Comparison of ENCODE assay signal across 8 mouse cellular contexts in the genomic region with DNA sequence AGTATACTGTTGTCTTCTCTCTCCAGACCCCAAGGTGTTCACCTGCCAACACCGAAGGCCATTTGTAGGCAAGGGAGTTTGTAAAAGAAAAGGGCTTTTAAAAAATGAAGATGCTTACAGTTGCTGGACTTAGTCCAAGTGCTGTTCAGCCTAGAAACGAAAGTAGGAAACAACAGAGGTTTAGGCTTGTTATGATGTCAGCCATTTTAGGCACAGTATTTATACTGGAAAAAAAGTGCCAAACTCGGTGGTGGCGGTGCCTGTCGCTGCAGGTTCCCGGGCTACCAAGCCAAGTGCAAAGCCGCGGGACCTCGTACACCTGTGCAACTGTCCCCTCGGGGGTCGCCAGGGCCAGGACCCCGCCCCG. TPM values are rescaled to one million over a fixed set of nuclear protein-coding genes. Genes with fewer than 3 reads are reported as not detected.
DNase-seq lines count a peak whose midpoint lies in the region; ATAC-seq and TF ChIP-seq lines count a peak whose summit lies in the region.

No protein-coding gene starts in this region.

- no peak; the same call in 1 of the 2 replicates for ATAC-seq in embryonic facial prominence, embryonic 12.5 days (ENCODE audit: insufficient number of reproducible peaks, insufficient read depth, low FRiP score, low TSS enrichment)
- ATAC-seq in inflammation-experienced regulatory T-cells, adult 6 months: peak; percentile 51
- peak; percentile 17 for ATAC-seq in megakaryocyte progenitor cell, adult 5-6 weeks (replicated peaks; ENCODE audit: poor library complexity)

- intact Hi-C loops in gastrocnemius, adult 2 months (cut with DNase I): loop anchor here (5.0 kb wide), 2 partner anchors 57 to 147 kb away; a partner anchor contains a TSS
- intact Hi-C loops in gastrocnemius, postnatal 36 days (cut with DNase I): loop anchor here (2.0 kb wide), 1 partner anchor 90 kb away; no protein-coding TSS in a partner anchor

- WGBS in embryonic facial prominence, embryonic 12.5 days: 2% methylated on average over 13 of the region's 13 CpGs

- TF ChIP-seq CTCF in gastrocnemius, adult 2 months (IDR thresholded peaks at IDR 0.05): no peak

- peak overlapping the region; percentile 59 for H3K4me2 ChIP-seq in embryonic facial prominence, embryonic 12.5 days (replicated peaks)

- H3K36me3 ChIP-seq in embryonic facial prominence, embryonic 12.5 days: 0 out of 2 replicates have a peak, but pooled peaks cover 4% of the 10 kb centered on the region

- no peaks in the 10 kb centered on the region for H3K9me3 ChIP-seq in embryonic facial prominence, embryonic 12.5 days

- H3K4me3 ChIP-seq in gastrocnemius, adult 2 months: peak overlapping the region; percentile 86
- peak overlapping the region; percentile 94 for H3K4me3 ChIP-seq in embryonic facial prominence, embryonic 12.5 days

- peaks cover 18% of the 10 kb centered on the region for H3K4me1 ChIP-seq in embryonic facial prominence, embryonic 12.5 days

- H3K27ac ChIP-seq in gastrocnemius, adult 2 months: peak overlapping the region; percentile 100
- H3K27ac ChIP-seq in embryonic facial prominence, embryonic 12.5 days: peak overlapping the region; percentile 96

- no peak for DNase-seq in gastrocnemius, adult 2 months
- no peak for DNase-seq in gastrocnemius, postnatal 36 days
- DNase-seq in CD4-positive, CD25-positive, alpha-beta regulatory T cell, adult 2 months (ENCODE audit: low read depth, low spot score): peak; percentile 72
- no peak for DNase-seq in adrenal gland, adult 18-20 months (ENCODE audit: low spot score in 2 of 2)
- no peak for DNase-seq in urinary bladder, postnatal 25 days (ENCODE audit: low spot score)

- H3K27me3 ChIP-seq in embryonic facial prominence, embryonic 12.5 days: no peaks in the 10 kb centered on the region

- H3K9ac ChIP-seq in embryonic facial prominence, embryonic 12.5 days: peak overlapping the region; percentile 97

RNA-seq across cellular contexts. Expression of a gene that starts 0.6 kb away (rescaled TPM):
- 100 to 1,000 TPM; 255 to 336 TPM for total RNA-seq in gastrocnemius, adult 2 months (2021)
- total RNA-seq in gastrocnemius, postnatal 36 days (2021): 100 to 1,000 TPM; 262 to 264 TPM
- 464 and 478 TPM in 2 replicates for polyA plus RNA-seq in embryonic facial prominence, embryonic 12.5 days (2016; fragmentation: Nextera tagmentation; extraction: Ambion mirVana)
- 1,000 to 10,000 TPM in 2 of 3 experiments, 100 to 1,000 TPM in 1; 933 to 1,139 (median 1,095) TPM for polyA plus RNA-seq in inflammation-experienced regulatory T-cells, adult 6 months (2017; shearing (Covaris generic))
- total RNA-seq in megakaryocyte progenitor cell, adult 5-6 weeks (2015): 1,237 and 1,336 TPM in 2 replicates
- total RNA-seq in megakaryocyte progenitor cell, adult 5-6 weeks (2017): 1,026 and 1,067 TPM in 2 replicates
- total RNA-seq in adrenal gland, adult 18-20 months (2021): 1,000 to 10,000 TPM; 1,124 to 1,128 TPM

RNA-seq across cellular contexts. Expression of a gene that starts 58.9 kb away (rescaled TPM):
- total RNA-seq in gastrocnemius, adult 2 months (2021): 10 to 100 TPM; 14.4 to 20.1 TPM
- total RNA-seq in gastrocnemius, postnatal 36 days (2021): 10 to 100 TPM; 14.2 to 18.0 TPM
- 24.3 and 24.6 TPM in 2 replicates for polyA plus RNA-seq in embryonic facial prominence, embryonic 12.5 days (2016; fragmentation: Nextera tagmentation; extraction: Ambion mirVana)
- 100 to 1,000 TPM in 1 of 3 experiments, 10 to 100 TPM in 2; 21.9 to 113 (median 85.4) TPM for polyA plus RNA-seq in inflammation-experienced regulatory T-cells, adult 6 months (2017; shearing (Covaris generic))
- total RNA-seq in megakaryocyte progenitor cell, adult 5-6 weeks (2015): 46.8 and 47.0 TPM in 2 replicates
- 16.2 and 16.6 TPM in 2 replicates for total RNA-seq in megakaryocyte progenitor cell, adult 5-6 weeks (2017)
- 10 to 100 TPM; 19.0 to 31.7 TPM for total RNA-seq in adrenal gland, adult 18-20 months (2021)
